Mouse (Mus musculus): ENCODE data around the gene Tusc2. TPM values are rescaled to one million over a fixed set of nuclear protein-coding genes. Genes with fewer than 3 reads are reported as not detected.

Gene Tusc2
- polyA plus RNA-seq, 1 experiment from 2014 or later, result 60.2 TPM

DNA sequence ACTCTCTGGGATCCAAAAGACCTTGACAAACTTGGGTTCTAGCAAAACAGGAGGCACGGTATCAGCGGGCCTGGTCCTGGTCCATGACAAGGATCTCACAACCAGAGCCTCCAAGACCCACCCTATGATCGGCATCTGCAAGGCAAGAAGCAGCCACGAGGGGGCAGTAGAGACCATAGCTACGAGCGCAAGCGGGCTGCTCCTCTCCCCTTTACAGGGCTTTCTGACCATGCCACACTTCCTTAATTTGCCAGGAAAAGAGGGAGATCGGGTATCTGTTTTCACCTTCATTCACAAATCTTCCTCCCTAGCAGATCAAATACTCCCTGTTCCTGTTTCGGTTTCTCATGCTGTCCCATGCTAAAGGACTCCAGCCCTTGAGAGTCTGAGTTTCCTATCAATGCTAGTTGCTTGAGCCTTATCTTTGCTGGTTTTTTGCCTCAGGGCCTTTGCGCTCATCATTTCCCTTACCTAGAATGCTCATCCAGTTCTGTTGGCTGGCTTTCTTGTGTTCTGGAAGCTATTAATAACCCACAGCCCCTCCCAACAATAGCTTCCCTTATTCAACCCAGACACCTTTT, 39.1 kb downstream of the Tusc2 start:
- H3K9me3 ChIP-seq (ENCODE audit: control insufficient read depth, low read length), result no peaks in the 10 kb centered on the region
- no peak for ATAC-seq (ENCODE audit: insufficient number of reproducible peaks, low FRiP score, low TSS enrichment, low read depth)
- H3K9ac ChIP-seq (ENCODE audit: low read length), result peak overlapping the region; percentile 30

DNA sequence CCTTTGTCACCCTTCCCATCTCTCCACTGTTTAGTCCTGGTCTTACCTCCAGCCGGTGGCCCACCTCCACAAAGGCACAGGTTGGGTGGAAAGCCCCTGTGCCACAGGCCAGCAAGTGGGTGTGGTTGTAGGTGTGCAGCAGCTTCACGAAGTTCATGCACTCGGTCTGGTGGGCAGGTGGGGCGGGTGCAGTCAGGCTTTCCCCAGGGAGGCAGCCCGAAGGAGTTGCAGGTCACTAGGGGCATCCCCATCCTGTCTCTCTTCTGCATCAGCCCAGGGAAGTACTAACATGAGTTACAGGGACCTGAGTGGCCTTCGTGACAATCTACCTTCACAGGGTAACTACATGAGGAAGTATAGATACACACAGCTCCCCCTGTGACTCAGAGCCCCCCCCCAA, 40.2 kb downstream of the Tusc2 start:
- DNase-seq (ENCODE audit: low spot score) (no peak), ATAC-seq (ENCODE audit: insufficient number of reproducible peaks, low FRiP score, low TSS enrichment, low read depth) (no peak)
- H3K4me1 ChIP-seq (ENCODE audit: control insufficient read depth, insufficient read depth, low read length), result peaks cover 48% of the 10 kb centered on the region
- no peak overlapping the region for H3K4me3 ChIP-seq (ENCODE audit: low read depth, low read length)
- H3K4me2 ChIP-seq (ENCODE audit: low read depth, severe bottlenecking), result no peak overlapping the region
- no peak overlapping the region for H3K9ac ChIP-seq (ENCODE audit: low read length)
- 85% methylated on average over 6 of the region's 6 CpGs for WGBS
- no peaks in the 10 kb centered on the region for H3K27me3 ChIP-seq (ENCODE audit: control insufficient read depth, insufficient read depth, low read length)
- H3K27ac ChIP-seq (replicated peaks; ENCODE audit: low read depth, low read length), result no peak overlapping the region
- H3K9me3 ChIP-seq (ENCODE audit: control insufficient read depth, low read length), result no peaks in the 10 kb centered on the region
- H3K36me3 ChIP-seq (ENCODE audit: control insufficient read depth, insufficient read depth, low read length), result no peaks in the 10 kb centered on the region; the same call in 1 of the 2 replicates

More for the DNA sequence above, 39.1 kb downstream of the Tusc2 start:
- WGBS, result 14% methylated on average over 10 of the region's 10 CpGs
- Histone ChIP-seq H3K27me3 (ENCODE audit: control insufficient read depth, insufficient read depth, low read length) (no peaks in the 10 kb centered on the region), H3K27ac (replicated peaks; ENCODE audit: low read depth, low read length) (no peak overlapping the region), H3K36me3 (ENCODE audit: control insufficient read depth, insufficient read depth, low read length) (no peaks in the 10 kb centered on the region; the same call in 1 of the 2 replicates), H3K4me2 (ENCODE audit: low read depth, severe bottlenecking) (no peak overlapping the region), H3K4me3 (ENCODE audit: low read depth, low read length) (no peak overlapping the region), H3K4me1 (ENCODE audit: control insufficient read depth, insufficient read depth, low read length) (peaks cover 37% of the 10 kb centered on the region)
- DNase-seq (ENCODE audit: low spot score), result peak; percentile 98

DNA sequence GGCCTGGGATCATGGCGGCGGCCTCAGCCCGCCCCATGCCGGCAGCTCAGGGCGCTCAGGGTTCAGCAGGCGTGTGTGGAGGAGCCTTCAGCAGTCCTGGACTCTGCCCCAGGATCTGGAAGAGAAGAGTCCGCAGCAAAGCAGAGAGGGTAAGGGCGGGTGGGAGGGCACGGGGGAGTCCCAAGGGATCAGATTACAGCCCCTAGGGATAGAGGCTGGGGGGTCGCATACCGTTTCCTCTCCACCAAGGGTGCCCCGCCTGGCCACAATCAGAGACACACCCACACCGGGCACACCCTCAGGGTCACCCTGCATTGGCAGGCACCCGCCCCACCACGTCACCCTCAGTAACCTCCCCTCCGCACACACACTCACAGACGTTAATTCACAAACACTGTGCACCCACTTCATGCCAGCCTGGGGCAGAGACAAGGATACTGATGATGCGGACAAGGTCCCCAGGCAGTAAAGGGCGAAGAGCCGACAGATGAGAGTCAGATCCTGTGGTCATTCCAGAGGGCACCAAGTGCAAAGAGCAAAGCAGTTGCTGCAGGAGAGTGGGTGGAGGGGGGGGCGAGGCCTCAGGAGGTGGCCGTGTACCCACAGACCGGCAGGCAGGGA, 42.1 kb downstream of the Tusc2 start:
- ATAC-seq (ENCODE audit: insufficient number of reproducible peaks, low FRiP score, low TSS enrichment, low read depth) (no peak), DNase-seq (ENCODE audit: low spot score) (no peak)
- 31% methylated on average over 22 of the region's 23 CpGs for WGBS
- H3K4me2 ChIP-seq (ENCODE audit: low read depth, severe bottlenecking), result peak overlapping the region; percentile 34; the same call in 1 of the 2 replicates
- H3K4me3 ChIP-seq (ENCODE audit: low read depth, low read length), result no peak overlapping the region
- H3K27me3 ChIP-seq (ENCODE audit: control insufficient read depth, insufficient read depth, low read length), result no peaks in the 10 kb centered on the region
- peaks cover 65% of the 10 kb centered on the region for H3K4me1 ChIP-seq (ENCODE audit: control insufficient read depth, insufficient read depth, low read length)
- H3K9ac ChIP-seq (ENCODE audit: low read length), result peak overlapping the region; percentile 49
- no peak overlapping the region; the same call in 1 of the 2 replicates for H3K27ac ChIP-seq (replicated peaks; ENCODE audit: low read depth, low read length)
- no peaks in the 10 kb centered on the region for H3K36me3 ChIP-seq (ENCODE audit: control insufficient read depth, insufficient read depth, low read length)
- H3K9me3 ChIP-seq (ENCODE audit: control insufficient read depth, low read length), result no peaks in the 10 kb centered on the region

DNA sequence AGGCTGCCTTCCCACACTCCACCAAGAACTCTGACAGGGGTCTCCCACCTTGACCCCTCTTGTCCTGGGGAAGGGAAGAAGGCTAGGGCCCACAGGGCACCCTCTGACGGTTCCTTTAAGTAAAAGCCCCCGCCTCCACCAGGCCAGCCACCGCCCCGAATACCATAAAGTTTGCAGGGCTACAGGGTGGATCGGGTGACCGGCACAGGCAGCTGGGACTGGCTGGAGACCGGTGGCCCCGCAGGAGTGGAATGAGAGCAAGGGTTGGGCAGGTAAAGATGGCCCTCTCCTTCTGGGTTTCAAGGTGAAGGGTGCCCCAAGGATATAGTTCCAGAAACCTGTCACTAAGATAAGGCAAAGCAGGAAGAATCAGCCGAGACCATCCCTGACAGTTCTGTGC, 43.5 kb downstream of the Tusc2 start:
- Histone ChIP-seq H3K27me3 (ENCODE audit: control insufficient read depth, insufficient read depth, low read length) (no peaks in the 10 kb centered on the region), H3K4me3 (ENCODE audit: low read depth, low read length) (peak overlapping the region; percentile 22), H3K4me2 (ENCODE audit: low read depth, severe bottlenecking) (peak overlapping the region; percentile 26), H3K36me3 (ENCODE audit: control insufficient read depth, insufficient read depth, low read length) (no peaks in the 10 kb centered on the region), H3K4me1 (ENCODE audit: control insufficient read depth, insufficient read depth, low read length) (peaks cover 69% of the 10 kb centered on the region), H3K9me3 (ENCODE audit: control insufficient read depth, low read length) (no peaks in the 10 kb centered on the region), H3K9ac (ENCODE audit: low read length) (peak overlapping the region; percentile 27; the same call in 1 of the 2 replicates), H3K27ac (replicated peaks; ENCODE audit: low read depth, low read length) (peak overlapping the region; percentile 72)
- WGBS, result 4% methylated on average over 9 of the region's 9 CpGs
- ATAC-seq (ENCODE audit: insufficient number of reproducible peaks, low FRiP score, low TSS enrichment, low read depth) (no peak), DNase-seq (ENCODE audit: low spot score) (peak; percentile 63)

DNA sequence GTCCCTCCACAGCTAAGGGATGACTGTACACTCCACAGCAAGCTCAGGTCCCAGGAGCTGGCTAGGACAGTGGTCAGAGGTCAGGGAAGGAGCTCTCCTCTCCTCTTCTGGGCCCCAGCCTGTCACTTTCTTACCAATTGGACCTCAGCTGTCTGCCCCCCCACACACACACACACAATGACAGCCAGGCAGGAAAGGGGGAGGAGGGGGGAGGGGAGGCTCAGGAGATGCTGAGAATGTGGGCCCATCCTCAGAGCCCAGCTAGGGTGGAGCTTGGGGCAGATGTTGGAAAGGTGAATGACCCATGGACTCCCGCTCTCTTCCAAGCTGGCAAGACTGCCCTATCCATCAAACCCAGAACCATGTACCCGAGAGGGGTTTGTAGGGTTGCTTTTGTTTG, 44.0 kb downstream of the Tusc2 start:
- no peaks in the 10 kb centered on the region for H3K9me3 ChIP-seq (ENCODE audit: control insufficient read depth, low read length)
- peak overlapping the region; percentile 72 for H3K27ac ChIP-seq (replicated peaks; ENCODE audit: low read depth, low read length)
- H3K27me3 ChIP-seq (ENCODE audit: control insufficient read depth, insufficient read depth, low read length), result no peaks in the 10 kb centered on the region
- DNase-seq (ENCODE audit: low spot score), result no peak
- H3K36me3 ChIP-seq (ENCODE audit: control insufficient read depth, insufficient read depth, low read length), result no peaks in the 10 kb centered on the region
- WGBS, result 71% methylated on average over 2 of the region's 2 CpGs
- H3K9ac ChIP-seq (ENCODE audit: low read length), result peak overlapping the region; percentile 27; the same call in 1 of the 2 replicates
- ATAC-seq (ENCODE audit: insufficient number of reproducible peaks, low FRiP score, low TSS enrichment, low read depth), result no peak
- H3K4me3 ChIP-seq (ENCODE audit: low read depth, low read length), result peak overlapping the region; percentile 22
- H3K4me2 ChIP-seq (ENCODE audit: low read depth, severe bottlenecking), result peak overlapping the region; percentile 26
- H3K4me1 ChIP-seq (ENCODE audit: control insufficient read depth, insufficient read depth, low read length), result peaks cover 74% of the 10 kb centered on the region

DNA sequence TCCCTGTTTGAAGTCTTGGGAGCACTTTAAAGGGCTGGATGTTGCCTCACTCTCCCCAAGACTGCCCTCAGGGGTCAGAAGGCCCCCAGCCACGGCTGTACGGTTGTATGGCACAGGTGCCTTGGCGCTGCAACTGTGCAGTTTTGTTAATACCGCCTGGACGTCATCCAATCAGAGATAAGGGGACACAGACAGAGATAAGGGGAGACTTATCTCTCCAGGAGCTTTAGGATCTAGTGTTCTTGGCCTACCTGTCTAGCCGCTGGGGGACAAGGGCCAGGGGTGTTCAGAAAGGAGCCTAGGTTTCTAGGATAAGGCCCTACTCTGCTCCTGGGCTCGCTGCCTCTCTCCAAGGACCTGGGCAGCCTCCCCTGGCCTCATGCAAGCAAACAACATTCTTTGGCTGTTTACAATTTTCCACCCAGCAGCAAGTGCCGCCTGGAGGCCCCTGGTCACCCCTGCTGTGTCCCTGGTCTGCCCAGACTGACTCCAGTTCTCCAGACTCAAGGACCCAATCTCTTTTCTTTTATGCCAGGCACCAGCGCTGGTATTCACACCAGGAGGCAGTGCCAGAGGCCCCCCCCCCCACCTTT, 44.7 kb downstream of the Tusc2 start:
- Histone ChIP-seq H3K4me3 (ENCODE audit: low read depth, low read length) (no peak overlapping the region), H3K36me3 (ENCODE audit: control insufficient read depth, insufficient read depth, low read length) (no peaks in the 10 kb centered on the region), H3K9ac (ENCODE audit: low read length) (no peak overlapping the region), H3K27me3 (ENCODE audit: control insufficient read depth, insufficient read depth, low read length) (no peaks in the 10 kb centered on the region), H3K4me2 (ENCODE audit: low read depth, severe bottlenecking) (0 out of 2 replicates have a peak overlapping the region, but pooled peaks have one; percentile 1), H3K4me1 (ENCODE audit: control insufficient read depth, insufficient read depth, low read length) (peaks cover 74% of the 10 kb centered on the region), H3K9me3 (ENCODE audit: control insufficient read depth, low read length) (no peaks in the 10 kb centered on the region), H3K27ac (replicated peaks; ENCODE audit: low read depth, low read length) (0 out of 2 replicates have a peak overlapping the region, but pooled peaks have one; percentile 31)
- DNase-seq (ENCODE audit: low spot score), result no peak
- no peak for ATAC-seq (ENCODE audit: insufficient number of reproducible peaks, low FRiP score, low TSS enrichment, low read depth)
- WGBS, result 50% methylated on average over 9 of the region's 9 CpGs

DNA sequence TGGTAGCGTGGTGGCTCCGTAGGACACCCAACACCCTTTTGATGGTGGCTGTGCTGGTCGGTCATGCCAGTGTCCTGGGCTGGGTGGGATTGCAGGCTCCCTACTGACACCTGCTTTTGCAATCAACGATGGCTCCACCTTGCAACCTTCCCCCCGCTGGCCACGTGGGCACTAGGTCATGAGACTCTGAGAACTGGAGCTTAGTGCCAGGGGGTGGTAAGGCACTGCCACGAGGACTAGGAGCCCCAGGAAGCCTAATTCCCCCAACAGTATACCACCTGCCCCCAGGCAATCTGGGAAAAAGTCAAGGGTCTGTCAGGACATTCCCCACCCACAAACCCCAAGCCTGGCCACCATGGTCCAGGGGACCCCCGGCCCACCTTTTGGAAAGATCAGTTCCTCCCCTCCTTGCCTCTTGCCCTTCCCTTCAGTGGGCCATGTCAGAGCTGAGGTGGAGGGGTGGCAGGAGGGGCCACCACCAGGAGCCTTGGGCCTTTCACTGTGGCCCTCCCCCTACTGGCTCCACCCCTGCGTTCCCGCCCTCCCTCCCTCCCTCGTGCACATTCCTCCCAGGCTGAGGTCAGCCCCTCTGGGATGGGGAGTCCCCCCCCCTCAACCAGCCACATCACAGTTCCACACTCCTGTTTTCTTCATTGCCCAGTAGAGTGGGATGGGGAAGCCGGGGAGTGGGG, 45.8 kb downstream of the Tusc2 start, which contains the start of gene Sema3b:
Sema3b (minus strand) TSS at position 489 of the 692 bp plus-strand sequence.
- peak within 1 kb of the TSS; percentile 22; the same call in 1 of the 2 replicates for H3K4me2 ChIP-seq (ENCODE audit: low read depth, severe bottlenecking)
- 34% methylated on average over 12 of the region's 12 CpGs for WGBS
- DNase-seq (ENCODE audit: low spot score) (peak; percentile 50), ATAC-seq (ENCODE audit: insufficient number of reproducible peaks, low FRiP score, low TSS enrichment, low read depth) (no peak)
- H3K9ac ChIP-seq (ENCODE audit: low read length), result 0 out of 2 replicates have a peak within 1 kb of the TSS, but pooled peaks have one; percentile 22
- H3K9me3 ChIP-seq (ENCODE audit: control insufficient read depth, low read length), result no peaks in the 10 kb centered on the region
- peaks cover 78% of the 10 kb centered on the region for H3K4me1 ChIP-seq (ENCODE audit: control insufficient read depth, insufficient read depth, low read length)
- no peak within 1 kb of the TSS for H3K4me3 ChIP-seq (ENCODE audit: low read depth, low read length)
- H3K27ac ChIP-seq (replicated peaks; ENCODE audit: low read depth, low read length), result peak within 1 kb of the TSS; percentile 56; the same call in 1 of the 2 replicates
- H3K36me3 ChIP-seq (ENCODE audit: control insufficient read depth, insufficient read depth, low read length), result no peaks in the 10 kb centered on the region
- H3K27me3 ChIP-seq (ENCODE audit: control insufficient read depth, insufficient read depth, low read length), result no peaks in the 10 kb centered on the region

DNA sequence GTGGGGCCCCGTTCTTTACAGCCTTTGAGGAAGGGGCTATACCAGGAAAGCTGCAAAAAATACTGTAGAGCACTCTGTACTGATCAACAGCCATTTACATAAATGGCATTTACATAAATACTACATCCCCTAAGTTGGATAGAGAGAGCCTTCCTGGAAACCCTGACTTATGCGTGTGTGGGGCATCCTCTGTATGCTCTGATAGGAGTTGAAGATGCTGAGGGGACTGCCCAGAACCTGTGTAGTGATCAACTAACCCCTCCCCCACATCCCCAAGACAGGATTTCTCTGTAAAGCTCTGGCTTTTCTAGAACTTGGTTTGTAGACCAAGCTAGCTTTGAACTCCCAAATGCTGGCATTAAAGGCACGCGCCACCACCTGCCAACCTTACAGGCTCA, 46.4 kb downstream of the Tusc2 start:
- WGBS, result 67% methylated on average over 4 of the region's 4 CpGs
- Histone ChIP-seq H3K4me3 (ENCODE audit: low read depth, low read length) (no peak overlapping the region), H3K27ac (replicated peaks; ENCODE audit: low read depth, low read length) (peak overlapping the region; percentile 56; the same call in 1 of the 2 replicates), H3K36me3 (ENCODE audit: control insufficient read depth, insufficient read depth, low read length) (peaks cover 3% of the 10 kb centered on the region), H3K27me3 (ENCODE audit: control insufficient read depth, insufficient read depth, low read length) (no peaks in the 10 kb centered on the region), H3K9ac (ENCODE audit: low read length) (no peak overlapping the region), H3K4me2 (ENCODE audit: low read depth, severe bottlenecking) (no peak overlapping the region), H3K4me1 (ENCODE audit: control insufficient read depth, insufficient read depth, low read length) (peaks cover 73% of the 10 kb centered on the region), H3K9me3 (ENCODE audit: control insufficient read depth, low read length) (no peaks in the 10 kb centered on the region)
- ATAC-seq (ENCODE audit: insufficient number of reproducible peaks, low FRiP score, low TSS enrichment, low read depth) (no peak), DNase-seq (ENCODE audit: low spot score) (no peak)
